Mouse (Mus musculus) small intestine, adult 10 weeks (tissue): Measurements from ENCODE around the gene Zfp951. TPM values are rescaled to one million over a fixed set of nuclear protein-coding genes. Genes with fewer than 3 reads are reported as not detected.

Experiments used
- polyA plus RNA-seq: library from polyadenylated mRNA; stranded (reverse); fragments of 350-450 nt; fragmentation: Illumina TruSeq; extraction: RNeasy Lipid Tissue Mini Kit (QIAGEN cat#74804); gene quantifications from one replicate; pipeline ENCODE4 v1.2.3, GENCODE M21; 2014; ENCODE audit warnings: low replicate concordance

Gene Zfp951
- 10.7 TPM for polyA plus RNA-seq

DNA sequence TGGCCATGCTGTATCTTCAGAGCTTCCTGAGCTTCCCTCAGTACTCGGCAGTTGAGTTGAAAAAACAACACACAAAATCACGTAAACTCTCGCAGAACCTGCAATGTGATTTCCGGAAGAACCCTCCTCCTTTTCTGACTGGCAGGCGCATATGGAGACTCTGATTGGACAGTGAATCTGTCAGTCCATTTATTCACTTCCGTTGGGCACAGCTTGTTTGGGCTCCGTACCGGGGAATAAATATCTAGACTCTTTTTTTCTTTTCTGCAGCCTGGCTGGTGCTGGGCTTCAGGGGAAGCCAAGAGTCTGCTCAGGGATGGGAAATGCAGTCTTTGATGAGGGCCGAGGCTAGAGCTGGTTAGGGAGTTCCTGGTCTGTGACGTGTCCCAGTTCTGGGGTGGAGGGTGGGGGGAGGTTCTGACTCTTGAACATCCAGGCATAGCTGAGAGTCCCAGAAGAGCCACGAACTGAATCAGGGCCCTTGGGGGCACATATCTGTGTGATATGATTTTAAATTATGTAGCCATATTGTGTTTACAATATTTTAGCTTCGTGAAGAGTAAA is at the start of gene Zfp951:
Gene Zfp951, minus strand, starts transcription at position 109 of the 564 bp plus-strand sequence.

Other genes with a start within 250 kb of the Zfp951 start
- gene Abcg3, start 122.6 kb upstream of the Zfp951 start, polyA plus RNA-seq: 26.9 TPM